Mouse (Mus musculus) midbrain, embryonic 12.5 days (tissue): ENCODE results near the gene Gm20772. TPM values are rescaled to one million over a fixed set of nuclear protein-coding genes. Genes with fewer than 3 reads are reported as not detected.
"Not testable (repeated sequence)": the region's sequence is repeated elsewhere in the genome, so short reads cannot be mapped to it uniquely, and the experiment has no call there.

Experiments used
- ATAC-seq: fragments of 200-750 bp; cut with Nextera tagmentation; 2 replicates; pipeline ENCODE4 v1.8.0; 2017; ENCODE audit warnings: low read depth, moderate TSS enrichment, moderate library complexity; ENCODE audit not compliant: low FRiP score
- H3K27ac ChIP-seq: fragments of 300-500 bp; sonication (generic); replicated peaks from 2 replicates; pipeline ENCODE4 v1.5.1; 2016; ENCODE audit warnings: mild to moderate bottlenecking
- H3K27me3 ChIP-seq: fragments of 300-500 bp; sonication (generic); 2 replicates; pipeline ENCODE4 v1.6.1; 2016; ENCODE audit warnings: mild to moderate bottlenecking
- H3K36me3 ChIP-seq: fragments of 300-500 bp; sonication (generic); 2 replicates; pipeline ENCODE4 v1.6.1; 2016
- H3K4me1 ChIP-seq: fragments of 300-500 bp; sonication (generic); 2 replicates; pipeline ENCODE4 v1.6.1; 2016
- H3K4me2 ChIP-seq: fragments of 300-500 bp; sonication (generic); replicated peaks from 2 replicates; pipeline ENCODE4 v1.6.1; 2016; ENCODE audit warnings: mild to moderate bottlenecking, moderate library complexity
- H3K4me3 ChIP-seq: fragments of 300-500 bp; sonication (generic); 2 replicates; pipeline ENCODE4 v1.5.1; 2016; ENCODE audit warnings: mild to moderate bottlenecking
- H3K9ac ChIP-seq: fragments of 300-500 bp; sonication (generic); replicated peaks from 2 replicates; pipeline ENCODE4 v1.6.1; 2016; ENCODE audit warnings: mild to moderate bottlenecking, moderate library complexity
- H3K9me3 ChIP-seq: fragments of 300-500 bp; sonication (generic); 2 replicates; pipeline ENCODE4 v1.6.1; 2016; ENCODE audit warnings: mild to moderate bottlenecking
- WGBS: fragments of 180-500 bp; shearing (Covaris S2); methylation state at CpG from one replicate; pipeline ENCODE4 v1.1.7; 2016; 5-methylcytosine and 5-hydroxymethylcytosine counted together
- polyA plus RNA-seq: library from polyadenylated mRNA; unstranded; fragments of >200 nt; fragmentation: Nextera tagmentation; extraction: Ambion mirVana; gene quantifications from 2 replicates; pipeline ENCODE4 v1.2.1, GENCODE M21; 2016

Gene Gm20772
- polyA plus RNA-seq, result not detected in 2 replicates

- not testable (repeated sequence) for H3K27me3 ChIP-seq, H3K9me3 ChIP-seq, H3K36me3 ChIP-seq, H3K9ac ChIP-seq, H3K4me1 ChIP-seq, H3K4me2 ChIP-seq, ATAC-seq, H3K4me3 ChIP-seq, H3K27ac ChIP-seq
These were observed at the start of gene Gm20772, which contains the start of gene Gm20831 for GRCm38 (mm10) chrY:17874441-17874840. TSS of gene Gm20772 (plus strand) at chrY:17874741. TSS of gene Gm20831 (plus strand) at chrY:17874741.

GRCm38 (mm10) chrY:17846166-17846565 is 28.4 kb upstream of the Gm20772 start, which contains the start of gene Gm21904:
TSS of gene Gm21904 (minus strand) at chrY:17846266.
- H3K9ac ChIP-seq, H3K4me1 ChIP-seq, H3K27ac ChIP-seq, H3K4me3 ChIP-seq, ATAC-seq, H3K9me3 ChIP-seq, H3K36me3 ChIP-seq, H3K4me2 ChIP-seq, H3K27me3 ChIP-seq: not testable (repeated sequence)
- WGBS, result no CpG with 5 or more reads among the region's 3 CpGs

Other genes with a start within 250 kb of the Gm20772 start
- gene Gm21904, start 28.5 kb upstream of the Gm20772 start, polyA plus RNA-seq, result not detected in 2 replicates
- gene Gm20831, start within 50 bp of the Gm20772 start, polyA plus RNA-seq, result not detected in 2 replicates
- not detected in 2 replicates for gene Srsy, start 62.6 kb downstream of the Gm20772 start, polyA plus RNA-seq
- not detected in 2 replicates for gene Gm21764, start 187.1 kb downstream of the Gm20772 start, polyA plus RNA-seq
- not detected in 2 replicates for gene Ssty1, start 214.4 kb downstream of the Gm20772 start, polyA plus RNA-seq